Mouse (Mus musculus): ENCODE results near the gene Eif4ebp2. TPM values are rescaled to one million over a fixed set of nuclear protein-coding genes. Genes with fewer than 3 reads are reported as not detected.

The Eif4ebp2 gene
- 55.7 and 56.2 TPM in 2 replicates for polyA plus RNA-seq (2015; fragmentation: Nextera tagmentation; extraction: Ambion mirVana)

- 0% methylated on average over 19 of the region's 36 CpGs for WGBS
- peak within 1 kb of the TSS; percentile 92 for H3K4me2 ChIP-seq
- no peaks in the 10 kb centered on the region for H3K36me3 ChIP-seq
- no peaks in the 10 kb centered on the region for H3K27me3 ChIP-seq
- peaks cover 39% of the 10 kb centered on the region for H3K4me1 ChIP-seq (replicated peaks)
- ATAC-seq (ENCODE audit: low FRiP score, low read depth) = peak; percentile 98
- H3K4me3 ChIP-seq = peak within 1 kb of the TSS; percentile 67
- H3K9ac ChIP-seq = peak within 1 kb of the TSS; percentile 69
- H3K27ac ChIP-seq (replicated peaks) = peak within 1 kb of the TSS; percentile 75
- H3K9me3 ChIP-seq = no peaks in the 10 kb centered on the region
Observed at GRCm38 (mm10) chr10:61452645-61453044, at the start of gene Eif4ebp2. Gene Eif4ebp2, minus strand, starts transcription at chr10:61452661.

GRCm38 (mm10) chr10:61500756-61501155, 48.3 kb upstream of the Eif4ebp2 start:
- H3K36me3 ChIP-seq = no peaks in the 10 kb centered on the region
- WGBS = 62% methylated on average over 7 of the region's 7 CpGs

GRCm38 (mm10) chr10:61499505-61500466, 47.3 kb upstream of the Eif4ebp2 start:
- 78% methylated on average over 20 of the region's 20 CpGs for WGBS
- peaks cover 13% of the 10 kb centered on the region for H3K4me1 ChIP-seq (replicated peaks)
- H3K9ac ChIP-seq = no peak overlapping the region
- H3K4me3 ChIP-seq = no peak overlapping the region
- no peak overlapping the region for H3K27ac ChIP-seq (replicated peaks)
- 0 out of 2 replicates have a peak, but pooled peaks have one; percentile 15 for ATAC-seq (ENCODE audit: low FRiP score, low read depth)
- no peaks in the 10 kb centered on the region for H3K9me3 ChIP-seq
- H3K36me3 ChIP-seq = no peaks in the 10 kb centered on the region
- H3K4me2 ChIP-seq = no peak overlapping the region
- no peaks in the 10 kb centered on the region for H3K27me3 ChIP-seq

More at GRCm38 (mm10) chr10:61500756-61501155, 48.3 kb upstream of the Eif4ebp2 start:
- no peak overlapping the region for H3K9ac ChIP-seq
- H3K27me3 ChIP-seq = no peaks in the 10 kb centered on the region
- no peak overlapping the region for H3K27ac ChIP-seq (replicated peaks)
- H3K4me2 ChIP-seq = no peak overlapping the region
- no peak overlapping the region for H3K4me3 ChIP-seq
- no peak for ATAC-seq (ENCODE audit: low FRiP score, low read depth)
- peaks cover 7% of the 10 kb centered on the region for H3K4me1 ChIP-seq (replicated peaks)
- no peaks in the 10 kb centered on the region for H3K9me3 ChIP-seq

GRCm38 (mm10) chr10:61496231-61496630, 43.8 kb upstream of the Eif4ebp2 start:
- no peaks in the 10 kb centered on the region for H3K9me3 ChIP-seq
- peaks cover 13% of the 10 kb centered on the region for H3K4me1 ChIP-seq (replicated peaks)
- no peaks in the 10 kb centered on the region for H3K36me3 ChIP-seq
- no peak overlapping the region for H3K4me2 ChIP-seq
- H3K27ac ChIP-seq (replicated peaks) = no peak overlapping the region
- no peak for ATAC-seq (ENCODE audit: low FRiP score, low read depth)
- 39% methylated on average over 9 of the region's 9 CpGs for WGBS
- no peak overlapping the region for H3K4me3 ChIP-seq
- no peak overlapping the region for H3K9ac ChIP-seq
- no peaks in the 10 kb centered on the region for H3K27me3 ChIP-seq

GRCm38 (mm10) chr10:61495461-61495860, 43.0 kb upstream of the Eif4ebp2 start:
- ATAC-seq (ENCODE audit: low FRiP score, low read depth) = no peak
- no peak overlapping the region for H3K27ac ChIP-seq (replicated peaks)
- 59% methylated on average over 4 of the region's 4 CpGs for WGBS
- H3K9me3 ChIP-seq = no peaks in the 10 kb centered on the region
- peaks cover 13% of the 10 kb centered on the region for H3K4me1 ChIP-seq (replicated peaks)
- H3K4me2 ChIP-seq = no peak overlapping the region
- no peaks in the 10 kb centered on the region for H3K27me3 ChIP-seq
- H3K4me3 ChIP-seq = no peak overlapping the region
- H3K36me3 ChIP-seq = no peaks in the 10 kb centered on the region
- no peak overlapping the region for H3K9ac ChIP-seq

GRCm38 (mm10) chr10:61492040-61492439, 39.6 kb upstream of the Eif4ebp2 start:
- no peak overlapping the region for H3K27ac ChIP-seq (replicated peaks)
- H3K9ac ChIP-seq = no peak overlapping the region
- 8% methylated on average over 11 of the region's 11 CpGs for WGBS
- 0 out of 2 replicates have a peak overlapping the region, but pooled peaks have one; percentile 9 for H3K4me2 ChIP-seq
- no peaks in the 10 kb centered on the region for H3K9me3 ChIP-seq
- peaks cover 13% of the 10 kb centered on the region for H3K4me1 ChIP-seq (replicated peaks)
- H3K36me3 ChIP-seq = no peaks in the 10 kb centered on the region
- no peak; the same call in 1 of the 2 replicates for ATAC-seq (ENCODE audit: low FRiP score, low read depth)
- no peaks in the 10 kb centered on the region for H3K27me3 ChIP-seq
- no peak overlapping the region for H3K4me3 ChIP-seq

GRCm38 (mm10) chr10:61491573-61491972, 39.1 kb upstream of the Eif4ebp2 start:
- H3K4me3 ChIP-seq = no peak overlapping the region
- H3K27ac ChIP-seq (replicated peaks) = no peak overlapping the region
- ATAC-seq (ENCODE audit: low FRiP score, low read depth) = no peak
- H3K9ac ChIP-seq = no peak overlapping the region
- WGBS = 52% methylated on average over 8 of the region's 8 CpGs
- no peaks in the 10 kb centered on the region for H3K9me3 ChIP-seq
- H3K27me3 ChIP-seq = no peaks in the 10 kb centered on the region
- H3K4me2 ChIP-seq = no peak overlapping the region
- H3K4me1 ChIP-seq (replicated peaks) = peaks cover 13% of the 10 kb centered on the region
- H3K36me3 ChIP-seq = no peaks in the 10 kb centered on the region

GRCm38 (mm10) chr10:61488522-61489110, 36.2 kb upstream of the Eif4ebp2 start:
- no peak overlapping the region for H3K4me3 ChIP-seq
- no peak overlapping the region for H3K9ac ChIP-seq
- H3K4me2 ChIP-seq = no peak overlapping the region
- no peaks in the 10 kb centered on the region for H3K36me3 ChIP-seq
- 92% methylated on average over 6 of the region's 6 CpGs for WGBS
- H3K9me3 ChIP-seq = no peaks in the 10 kb centered on the region
- ATAC-seq (ENCODE audit: low FRiP score, low read depth) = no peak
- no peaks in the 10 kb centered on the region for H3K27me3 ChIP-seq
- no peaks in the 10 kb centered on the region; the same call in 1 of the 2 replicates for H3K4me1 ChIP-seq (replicated peaks)
- no peak overlapping the region for H3K27ac ChIP-seq (replicated peaks)

GRCm38 (mm10) chr10:61486551-61487339, 34.3 kb upstream of the Eif4ebp2 start:
- Histone ChIP-seq H3K9ac (no peak overlapping the region), H3K4me1 (replicated peaks) (no peaks in the 10 kb centered on the region), H3K36me3 (no peaks in the 10 kb centered on the region), H3K27me3 (no peaks in the 10 kb centered on the region), H3K27ac (replicated peaks) (no peak overlapping the region), H3K9me3 (no peaks in the 10 kb centered on the region), H3K4me2 (no peak overlapping the region), H3K4me3 (no peak overlapping the region)
- ATAC-seq (ENCODE audit: low FRiP score, low read depth) = no peak
- 89% methylated on average over 8 of the region's 8 CpGs for WGBS

GRCm38 (mm10) chr10:61484801-61485200, 32.3 kb upstream of the Eif4ebp2 start:
- Histone ChIP-seq H3K9ac (no peak overlapping the region), H3K4me3 (no peak overlapping the region), H3K36me3 (no peaks in the 10 kb centered on the region), H3K9me3 (no peaks in the 10 kb centered on the region), H3K4me2 (no peak overlapping the region), H3K27me3 (no peaks in the 10 kb centered on the region), H3K27ac (replicated peaks) (no peak overlapping the region), H3K4me1 (replicated peaks) (no peaks in the 10 kb centered on the region)
- ATAC-seq (ENCODE audit: low FRiP score, low read depth) = no peak
- 80% methylated on average over 11 of the region's 11 CpGs for WGBS

- WGBS = 90% methylated on average over 7 of the region's 7 CpGs
- H3K27me3 ChIP-seq = no peaks in the 10 kb centered on the region
- no peak overlapping the region for H3K4me2 ChIP-seq
- no peak for ATAC-seq (ENCODE audit: low FRiP score, low read depth)
- no peak overlapping the region for H3K9ac ChIP-seq
- no peaks in the 10 kb centered on the region for H3K9me3 ChIP-seq
- no peak overlapping the region for H3K27ac ChIP-seq (replicated peaks)
- H3K36me3 ChIP-seq = no peaks in the 10 kb centered on the region
- no peaks in the 10 kb centered on the region for H3K4me1 ChIP-seq (replicated peaks)
- no peak overlapping the region for H3K4me3 ChIP-seq
Observed at GRCm38 (mm10) chr10:61482771-61483170, 30.3 kb upstream of the Eif4ebp2 start.

Data from hindbrain, embryonic 15.5 days (tissue).